Mouse (Mus musculus) thymus, postnatal 25 days (tissue): ENCODE data around the gene Fam118a.

Experiments
- DNase-seq: peaks from one replicate; pipeline ENCODE4 v3.0.0; 2022

Fam118a gene

GRCm38 (mm10) chr15:85085641-85086040 lies 56.9 kb downstream of the Fam118a start:
- DNase-seq, result no peak
